Mouse (Mus musculus): ENCODE measurements around the gene Spred2. TPM values are rescaled to one million over a fixed set of nuclear protein-coding genes. Genes with fewer than 3 reads are reported as not detected.
A peak's percentile ranks its signal among the peaks of the same experiment; 100 is the strongest.
"Not testable (repeated sequence)": the region's sequence is repeated elsewhere in the genome, so short reads cannot be mapped to it uniquely, and the experiment has no call there.

The Spred2 gene
- total RNA-seq, 2 experiments from 2014 or later = 92.2 to 97.0 TPM

GRCm38 (mm10) chr11:20045586-20045985 is 121.4 kb downstream of the Spred2 start:
- no peak for DNase-seq (ENCODE audit: low spot score in 2 of 2)

- DNase-seq (ENCODE audit: low spot score in 2 of 2) = no peak
These were observed 128.8 kb downstream of the Spred2 start for GRCm38 (mm10) chr11:20052814-20053536.

GRCm38 (mm10) chr11:20053951-20054350 is 129.8 kb downstream of the Spred2 start:
- DNase-seq (ENCODE audit: low spot score in 2 of 2) = no peak

- no peak for DNase-seq (ENCODE audit: low spot score in 2 of 2)
These were observed 130.4 kb downstream of the Spred2 start for GRCm38 (mm10) chr11:20054617-20055016.

- no peak for DNase-seq (ENCODE audit: low spot score in 2 of 2)
These were observed 132.0 kb downstream of the Spred2 start for GRCm38 (mm10) chr11:20056168-20056567.

- no peak for DNase-seq (ENCODE audit: low spot score in 2 of 2)
These were observed 133.3 kb downstream of the Spred2 start for GRCm38 (mm10) chr11:20057429-20057828.

- no peak for DNase-seq (ENCODE audit: low spot score in 2 of 2)
These were observed 135.6 kb downstream of the Spred2 start for GRCm38 (mm10) chr11:20059736-20060135.

GRCm38 (mm10) chr11:20062801-20063200 is 138.6 kb downstream of the Spred2 start:
- DNase-seq (ENCODE audit: low spot score in 2 of 2) = not testable (repeated sequence)

GRCm38 (mm10) chr11:20064086-20064485 is 139.9 kb downstream of the Spred2 start:
- not testable (repeated sequence) for DNase-seq (ENCODE audit: low spot score in 2 of 2)

- DNase-seq (ENCODE audit: low spot score in 2 of 2) = no peak
These were observed 140.8 kb downstream of the Spred2 start for GRCm38 (mm10) chr11:20064926-20065325.

- no peak for DNase-seq (ENCODE audit: low spot score in 2 of 2)
These were observed 141.9 kb downstream of the Spred2 start for GRCm38 (mm10) chr11:20066106-20066505.

- no peak for DNase-seq (ENCODE audit: low spot score in 2 of 2)
These were observed 143.3 kb downstream of the Spred2 start for GRCm38 (mm10) chr11:20067521-20067920.

GRCm38 (mm10) chr11:20068346-20069004 is 144.3 kb downstream of the Spred2 start:
- no peak for DNase-seq (ENCODE audit: low spot score in 2 of 2)

GRCm38 (mm10) chr11:20072174-20072573 is 148.0 kb downstream of the Spred2 start:
- peak in 1 of 2 experiments; percentile 80 for DNase-seq (ENCODE audit: low spot score in 2 of 2)

- DNase-seq (ENCODE audit: low spot score in 2 of 2) = no peak
These were observed 148.7 kb downstream of the Spred2 start for GRCm38 (mm10) chr11:20072826-20073225.

Other genes starting within 250 kb of the Spred2 start
- 100 to 1,000 TPM; 335 to 358 TPM for gene Actr2, start 188.5 kb downstream of the Spred2 start, total RNA-seq (2021)

All from layer of hippocampus, adult 18-20 months (tissue).